Comparison of ENCODE assay signal across 9 mouse cellular contexts in the genomic region with DNA sequence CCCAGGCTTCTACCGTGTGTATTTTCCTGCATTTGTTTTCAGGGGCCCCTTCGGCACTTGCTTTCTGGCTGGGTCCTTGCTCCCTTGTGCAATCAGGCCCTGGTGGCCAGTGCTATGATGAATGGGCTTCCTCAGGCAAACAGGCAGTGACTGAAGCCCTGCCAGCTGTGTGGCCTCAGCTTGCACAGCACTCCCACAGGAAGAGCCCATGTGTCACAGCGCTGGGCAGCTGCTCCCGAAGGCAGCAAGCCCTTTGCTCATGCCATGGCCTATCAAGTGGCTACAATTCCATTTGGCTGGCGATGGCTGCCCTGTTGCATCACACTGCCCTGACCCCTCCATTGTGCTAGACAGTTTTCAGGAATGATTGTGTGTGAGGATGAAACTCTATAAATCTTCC. TPM values are rescaled to one million over a fixed set of nuclear protein-coding genes. Genes with fewer than 3 reads are reported as not detected.
DNase-seq lines count a peak whose midpoint lies in the region; ATAC-seq lines count a peak whose summit lies in the region.
"Had no signal": no experiment of that assay in that cellular context is flagged by ENCODE, and none has a peak within 500 bp of the region (broad histone marks: within the 10 kb centered on the region; RNA-seq: fewer than 3 reads in every experiment).

No protein-coding gene starts in this region.

- H3K36me3 ChIP-seq in midbrain, embryonic 16.5 days (ENCODE audit: control insufficient read depth, insufficient read depth, low read length), result no peaks in the 10 kb centered on the region
- H3K36me3 ChIP-seq: limb, embryonic 15.5 days had no signal

- intact Hi-C loops in left cerebral cortex, postnatal 4 days (cut with DNase I), result no loop called here

- peak; percentile 11 for DNase-seq in left cerebral cortex, postnatal 4 days
- no peak for DNase-seq in left cerebral cortex, adult 8-10 months (ENCODE audit: low spot score in 2 of 2)
- peak; percentile 60 for DNase-seq in brain, adult 2 months (ENCODE audit: low read depth, low spot score)
- DNase-seq in kidney, postnatal 4 days, result peak; percentile 46 to 64
- DNase-seq in ovary, postnatal 14 days (ENCODE audit: low spot score), result peak; percentile 15
- no peak for DNase-seq in urinary bladder, postnatal 4 days (ENCODE audit: low spot score in 2 of 2)
- DNase-seq in layer of hippocampus, postnatal 36 days, result no peak

- H3K9me3 ChIP-seq in midbrain, embryonic 16.5 days (replicated peaks; ENCODE audit: control insufficient read depth, low read length, poor library complexity, severe bottlenecking), result no peaks in the 10 kb centered on the region
- H3K9me3 ChIP-seq: limb, embryonic 15.5 days had no signal

- ATAC-seq in midbrain, embryonic 16.5 days, result no peak

- 69% methylated on average over 5 of the region's 5 CpGs for WGBS in midbrain, embryonic 16.5 days

- no peak overlapping the region for H3K4me3 ChIP-seq in midbrain, embryonic 16.5 days (ENCODE audit: low read depth, low read length)
- H3K4me3 ChIP-seq: limb, embryonic 15.5 days had no signal

- no peak overlapping the region for H3K4me2 ChIP-seq in midbrain, embryonic 16.5 days (ENCODE audit: low read length)
- H3K4me2 ChIP-seq: limb, embryonic 15.5 days had no signal

- H3K27me3 ChIP-seq in midbrain, embryonic 16.5 days (ENCODE audit: control insufficient read depth, insufficient read depth, low read depth, low read length), result no peaks in the 10 kb centered on the region
- H3K27me3 ChIP-seq: limb, embryonic 15.5 days had no signal

- no peaks in the 10 kb centered on the region for H3K4me1 ChIP-seq in midbrain, embryonic 16.5 days (ENCODE audit: control insufficient read depth, insufficient read depth, low read length)

- no peak overlapping the region for H3K27ac ChIP-seq in midbrain, embryonic 16.5 days (ENCODE audit: low read length)
- H3K27ac ChIP-seq: limb, embryonic 15.5 days had no signal

- no peak overlapping the region for H3K9ac ChIP-seq in midbrain, embryonic 16.5 days (ENCODE audit: low read depth, low read length)
- H3K9ac ChIP-seq: limb, embryonic 15.5 days had no signal

RNA-seq across cellular contexts. Expression of gene Atf3, which starts 36.6 kb away (rescaled TPM):
- total RNA-seq in left cerebral cortex, postnatal 4 days (2021), result under 1 TPM; 0.58 to 0.99 TPM
- 1 to 10 TPM; 1.0 to 4.6 (median 2.5) TPM for total RNA-seq in left cerebral cortex, adult 8-10 months (2022)
- 1 to 10 TPM; 1.2 to 1.4 TPM for total RNA-seq in layer of hippocampus, postnatal 36 days (2021)
- polyA plus RNA-seq in midbrain, embryonic 16.5 days (2015; fragmentation: Nextera tagmentation; extraction: Ambion mirVana), result 1.2 and 1.6 TPM in 2 replicates

Comparison
In these comparisons a context has a peak if more than half of its experiments do, and no peak if none do; other contexts are left out.
1. DNase-seq: peak in left cerebral cortex, postnatal 4 days (single experiment), brain, adult 2 months (single experiment), kidney, postnatal 4 days (2 of 2) and ovary, postnatal 14 days (single experiment); none in left cerebral cortex, adult 8-10 months (0 of 2), urinary bladder, postnatal 4 days (0 of 2) and layer of hippocampus, postnatal 36 days (0 of 2).